Mouse (Mus musculus) liver, embryonic 15.5 days (tissue): ENCODE measurements around the gene Zfp652. TPM values are rescaled to one million over a fixed set of nuclear protein-coding genes. Genes with fewer than 3 reads are reported as not detected.
A peak's percentile ranks its signal among the peaks of the same experiment; 100 is the strongest.

Experiments used
- ATAC-seq: fragments of 200-750 bp; cut with Nextera tagmentation; 2 replicates; pipeline ENCODE4 v1.8.0; 2017; ENCODE audit warnings: moderate number of reproducible peaks, mild to moderate bottlenecking, moderate library complexity; ENCODE audit not compliant: insufficient read depth
- H3K27ac ChIP-seq: fragments of 300-500 bp; sonication (generic); replicated peaks from 2 replicates; pipeline ENCODE4 v1.5.1; 2015; ENCODE audit warnings: mild to moderate bottlenecking, inconsistent platforms
- H3K27me3 ChIP-seq: fragments of 300-500 bp; sonication (generic); 2 replicates; pipeline ENCODE4 v1.6.1; 2015; ENCODE audit warnings: mild to moderate bottlenecking, inconsistent platforms
- H3K36me3 ChIP-seq: fragments of 300-500 bp; sonication (generic); replicated peaks from 2 replicates; pipeline ENCODE4 v1.6.1; 2015; ENCODE audit warnings: moderate library complexity, mild to moderate bottlenecking, inconsistent platforms
- H3K4me1 ChIP-seq: fragments of 300-500 bp; sonication (generic); replicated peaks from 2 replicates; pipeline ENCODE4 v1.6.1; 2015; ENCODE audit warnings: inconsistent platforms
- H3K4me2 ChIP-seq: fragments of 300-500 bp; sonication (generic); 2 replicates; pipeline ENCODE4 v1.6.1; 2015; ENCODE audit warnings: moderate library complexity, mild to moderate bottlenecking, inconsistent platforms
- H3K4me3 ChIP-seq: fragments of 300-500 bp; sonication (generic); replicated peaks from 2 replicates; pipeline ENCODE4 v1.5.1; 2015; ENCODE audit warnings: mild to moderate bottlenecking, inconsistent platforms
- H3K9ac ChIP-seq: fragments of 300-500 bp; sonication (generic); 2 replicates; pipeline ENCODE4 v1.6.1; 2015; ENCODE audit warnings: moderate library complexity, mild to moderate bottlenecking, inconsistent platforms
- H3K9me3 ChIP-seq: fragments of 300-500 bp; sonication (generic); replicated peaks from 2 replicates; pipeline ENCODE4 v1.6.1; 2016; ENCODE audit warnings: inconsistent platforms
- WGBS: fragments of 180-500 bp; shearing (Covaris S2); methylation state at CpG from one replicate; pipeline ENCODE4 v1.1.7; 2015; ENCODE audit warnings: mixed read lengths; ENCODE audit not compliant: insufficient replicate concordance; 5-methylcytosine and 5-hydroxymethylcytosine counted together
- polyA plus RNA-seq: library from polyadenylated mRNA; unstranded; fragments of >200 nt; fragmentation: Nextera tagmentation; extraction: Ambion mirVana; gene quantifications from 2 replicates; pipeline ENCODE4 v1.2.1, GENCODE M21; 2015

The Zfp652 gene
- polyA plus RNA-seq, 1 experiment from 2014 or later: 5.5 TPM

GRCm38 (mm10) chr11:95838598-95838997 lies 126.1 kb downstream of the Zfp652 start:
- no peak overlapping the region for H3K4me3 ChIP-seq
- no peak overlapping the region for H3K9ac ChIP-seq
- peaks cover 77% of the 10 kb centered on the region for H3K4me1 ChIP-seq
- 0 out of 2 replicates have a peak overlapping the region, but pooled peaks have one; percentile 4 for H3K27ac ChIP-seq
- WGBS: 46% methylated on average over 4 of the region's 4 CpGs
- no peaks in the 10 kb centered on the region for H3K9me3 ChIP-seq
- no peak for ATAC-seq
- H3K27me3 ChIP-seq: peaks cover 37% of the 10 kb centered on the region
- no peaks in the 10 kb centered on the region for H3K36me3 ChIP-seq
- no peak overlapping the region for H3K4me2 ChIP-seq

GRCm38 (mm10) chr11:95838999-95839868 lies 126.8 kb downstream of the Zfp652 start:
- no peak for ATAC-seq
- WGBS: 61% methylated on average over 8 of the region's 8 CpGs
- H3K9ac ChIP-seq: no peak overlapping the region
- H3K9me3 ChIP-seq: no peaks in the 10 kb centered on the region
- peaks cover 35% of the 10 kb centered on the region for H3K27me3 ChIP-seq
- 0 out of 2 replicates have a peak overlapping the region, but pooled peaks have one; percentile 14 for H3K27ac ChIP-seq
- H3K4me1 ChIP-seq: peaks cover 72% of the 10 kb centered on the region
- no peak overlapping the region for H3K4me2 ChIP-seq
- no peak overlapping the region for H3K4me3 ChIP-seq
- H3K36me3 ChIP-seq: no peaks in the 10 kb centered on the region

DNA sequence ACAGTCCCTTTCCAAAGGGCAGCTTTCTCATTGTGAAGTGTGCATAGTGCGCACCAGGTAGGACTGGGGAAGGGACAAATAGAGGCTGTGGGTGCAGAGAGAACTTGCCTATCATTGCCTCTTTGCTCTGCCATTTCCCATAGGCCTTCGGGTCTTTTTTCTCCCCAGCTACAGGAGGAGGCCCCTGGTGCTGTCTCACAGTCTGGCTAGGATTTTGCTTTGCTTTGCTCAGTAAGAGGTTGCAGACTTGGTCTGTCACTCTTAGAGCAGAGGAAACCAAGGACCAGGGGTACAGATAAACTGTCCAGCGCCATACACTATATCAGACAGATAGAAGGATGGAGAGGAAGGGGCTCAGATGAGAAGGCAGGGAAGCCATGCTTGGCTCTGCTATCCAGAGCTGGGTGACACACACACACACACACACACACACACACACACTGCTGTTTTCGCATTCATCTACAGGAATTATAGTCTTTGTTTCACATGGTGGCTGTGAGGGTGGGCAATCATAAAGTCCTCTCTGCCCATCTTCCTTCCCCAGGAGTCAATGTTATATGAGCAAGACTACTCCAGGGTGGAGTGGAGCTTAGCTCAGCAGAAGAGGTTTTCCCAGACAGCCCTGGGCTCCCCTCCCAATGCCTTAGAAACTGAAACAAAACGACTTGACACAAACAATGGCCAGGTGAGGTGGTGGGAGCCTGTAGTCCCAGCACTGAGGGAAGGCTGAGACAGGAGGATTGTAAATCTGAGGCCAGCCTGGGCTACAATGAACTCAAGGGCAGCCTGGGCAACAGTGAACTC lies 128.4 kb downstream of the Zfp652 start:
- no peak for ATAC-seq
- H3K4me2 ChIP-seq: peak overlapping the region; percentile 57
- 0 out of 2 replicates have a peak overlapping the region, but pooled peaks have one; percentile 16 for H3K9ac ChIP-seq
- H3K27me3 ChIP-seq: peaks cover 28% of the 10 kb centered on the region
- H3K36me3 ChIP-seq: no peaks in the 10 kb centered on the region
- WGBS: 51% methylated on average over 5 of the region's 5 CpGs
- no peaks in the 10 kb centered on the region for H3K9me3 ChIP-seq
- peak overlapping the region; percentile 41 for H3K4me3 ChIP-seq
- H3K27ac ChIP-seq: peak overlapping the region; percentile 8; the same call in 1 of the 2 replicates
- peaks cover 69% of the 10 kb centered on the region for H3K4me1 ChIP-seq

- peak overlapping the region; percentile 8; the same call in 1 of the 2 replicates for H3K27ac ChIP-seq
- WGBS: 37% methylated on average over 10 of the region's 10 CpGs
- H3K4me2 ChIP-seq: peak overlapping the region; percentile 57
- no peaks in the 10 kb centered on the region for H3K36me3 ChIP-seq
- no peak for ATAC-seq
- H3K27me3 ChIP-seq: peaks cover 29% of the 10 kb centered on the region
- peak overlapping the region; percentile 41 for H3K4me3 ChIP-seq
- H3K9ac ChIP-seq: 0 out of 2 replicates have a peak overlapping the region, but pooled peaks have one; percentile 16
- peaks cover 63% of the 10 kb centered on the region for H3K4me1 ChIP-seq
- no peaks in the 10 kb centered on the region for H3K9me3 ChIP-seq
Measured at GRCm38 (mm10) chr11:95841498-95841830, 129.0 kb downstream of the Zfp652 start.

- WGBS: under 1% methylated on average over 11 of the region's 11 CpGs
Measured at GRCm38 (mm10) chr11:95842074-95842681, 129.7 kb downstream of the Zfp652 start, which contains the start of gene Abi3. TSS of gene Abi3 (minus strand) at chr11:95842476.

DNA sequence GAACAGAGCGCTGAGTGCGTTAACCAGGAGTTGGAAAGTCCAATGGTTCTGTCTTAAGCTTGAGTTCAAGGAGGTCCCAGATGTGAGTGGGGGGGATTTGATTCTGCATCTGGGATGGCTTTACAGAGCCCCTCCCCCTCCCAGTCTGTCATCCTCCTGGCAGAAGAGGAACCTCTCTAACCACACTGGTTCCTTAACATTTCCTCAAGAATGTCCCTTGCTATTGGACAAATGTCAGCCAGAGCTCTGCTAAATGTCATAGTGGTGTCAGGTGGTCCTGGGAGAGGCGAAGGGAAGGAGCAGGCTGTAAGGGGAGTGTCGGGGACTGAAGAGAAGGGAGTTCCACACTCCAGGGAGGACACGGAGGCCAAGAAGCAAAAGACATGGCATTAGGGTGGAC lies 130.5 kb downstream of the Zfp652 start:
- 0 out of 2 replicates have a peak overlapping the region, but pooled peaks have one; percentile 41 for H3K4me3 ChIP-seq
- peaks cover 29% of the 10 kb centered on the region for H3K27me3 ChIP-seq
- no peaks in the 10 kb centered on the region for H3K36me3 ChIP-seq
- H3K4me1 ChIP-seq: peaks cover 54% of the 10 kb centered on the region
- H3K4me2 ChIP-seq: peak overlapping the region; percentile 57
- no peaks in the 10 kb centered on the region for H3K9me3 ChIP-seq
- ATAC-seq: no peak
- no peak overlapping the region for H3K9ac ChIP-seq
- 38% methylated on average over 5 of the region's 5 CpGs for WGBS
- H3K27ac ChIP-seq: peak overlapping the region; percentile 8; the same call in 1 of the 2 replicates

More at GRCm38 (mm10) chr11:95842074-95842681, 129.7 kb downstream of the Zfp652 start, which contains the start of gene Abi3:
- Histone ChIP-seq H3K4me1 (peaks cover 56% of the 10 kb centered on the region), H3K27me3 (peaks cover 29% of the 10 kb centered on the region), H3K9ac (peak within 1 kb of the TSS; percentile 16; the same call in 1 of the 2 replicates), H3K4me2 (peak within 1 kb of the TSS; percentile 57), H3K9me3 (no peaks in the 10 kb centered on the region), H3K4me3 (peak within 1 kb of the TSS; percentile 41), H3K36me3 (no peaks in the 10 kb centered on the region), H3K27ac (peak within 1 kb of the TSS; percentile 8)
- peak; percentile 72 for ATAC-seq

- Histone ChIP-seq H3K27me3 (peaks cover 29% of the 10 kb centered on the region), H3K9ac (no peak overlapping the region), H3K36me3 (no peaks in the 10 kb centered on the region), H3K4me3 (no peak overlapping the region), H3K27ac (peak overlapping the region; percentile 8; the same call in 1 of the 2 replicates), H3K4me1 (peaks cover 49% of the 10 kb centered on the region), H3K4me2 (peak overlapping the region; percentile 57), H3K9me3 (no peaks in the 10 kb centered on the region)
- no peak for ATAC-seq
- WGBS: 29% methylated on average over 6 of the region's 6 CpGs
Measured at GRCm38 (mm10) chr11:95843421-95843950, 131.0 kb downstream of the Zfp652 start.

- H3K9me3 ChIP-seq: no peaks in the 10 kb centered on the region
Measured at GRCm38 (mm10) chr11:95844935-95845334, 132.5 kb downstream of the Zfp652 start.

DNA sequence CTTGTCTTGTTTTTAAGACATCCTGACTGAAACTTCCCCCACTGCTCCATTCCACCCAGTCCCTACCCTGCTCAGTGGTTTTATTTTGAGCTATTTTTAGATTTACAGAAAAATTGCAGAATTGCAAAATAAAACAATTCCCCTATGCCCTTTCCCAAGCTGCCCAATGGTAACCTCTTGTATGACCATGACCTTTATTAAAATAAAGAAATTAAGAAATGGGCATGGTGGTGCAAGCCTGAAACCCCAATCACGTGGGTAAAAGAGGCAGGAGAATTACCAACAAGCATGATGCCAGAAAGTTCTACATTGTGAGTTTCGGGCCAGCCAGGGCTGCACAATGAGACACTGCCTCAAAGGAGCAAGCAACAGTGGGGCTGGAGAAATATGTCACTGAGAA lies 138.4 kb downstream of the Zfp652 start:
- 52% methylated on average over 2 of the region's 2 CpGs for WGBS
- H3K4me2 ChIP-seq: no peak overlapping the region

More at GRCm38 (mm10) chr11:95844935-95845334, 132.5 kb downstream of the Zfp652 start:
- H3K4me2 ChIP-seq: no peak overlapping the region
- peaks cover 41% of the 10 kb centered on the region for H3K4me1 ChIP-seq
- no peak overlapping the region for H3K9ac ChIP-seq
- WGBS: 25% methylated on average over 4 of the region's 4 CpGs
- H3K36me3 ChIP-seq: no peaks in the 10 kb centered on the region
- H3K4me3 ChIP-seq: no peak overlapping the region
- no peak for ATAC-seq
- no peak overlapping the region for H3K27ac ChIP-seq
- peaks cover 29% of the 10 kb centered on the region for H3K27me3 ChIP-seq

DNA sequence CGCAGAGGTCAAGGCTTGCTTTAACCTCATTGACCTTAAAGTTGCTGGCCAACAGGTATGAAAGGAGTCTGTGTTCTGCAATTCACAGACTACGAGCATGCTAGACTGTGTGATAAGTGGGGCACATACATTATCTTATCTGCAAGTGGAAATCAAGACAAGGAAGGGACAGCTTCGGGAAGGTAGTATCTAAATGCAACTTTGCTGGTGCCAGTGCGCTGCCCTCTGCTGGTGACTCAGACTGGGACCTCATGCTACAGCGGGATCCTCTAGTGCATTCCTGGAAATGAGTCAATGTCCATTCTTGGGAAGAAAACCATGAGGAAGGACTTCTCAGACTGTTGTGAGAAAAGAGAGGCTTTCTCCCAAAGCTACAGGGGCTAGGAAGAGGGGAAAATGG lies 141.2 kb downstream of the Zfp652 start:
- Histone ChIP-seq H3K27ac (no peak overlapping the region), H3K9ac (no peak overlapping the region), H3K4me2 (no peak overlapping the region), H3K4me1 (peaks cover 14% of the 10 kb centered on the region), H3K36me3 (no peaks in the 10 kb centered on the region), H3K4me3 (no peak overlapping the region), H3K9me3 (no peaks in the 10 kb centered on the region), H3K27me3 (peaks cover 9% of the 10 kb centered on the region)
- WGBS: 33% methylated on average over 5 of the region's 5 CpGs
- ATAC-seq: no peak

More for the DNA sequence above, 138.4 kb downstream of the Zfp652 start:
- Histone ChIP-seq H3K9ac (no peak overlapping the region), H3K27me3 (peaks cover 10% of the 10 kb centered on the region), H3K27ac (no peak overlapping the region), H3K36me3 (no peaks in the 10 kb centered on the region), H3K4me3 (no peak overlapping the region), H3K4me1 (peaks cover 5% of the 10 kb centered on the region; the same call in 1 of the 2 replicates), H3K9me3 (no peaks in the 10 kb centered on the region)
- ATAC-seq: no peak
